Mouse (Mus musculus): ENCODE measurements around the gene 2210408I21Rik. TPM values are rescaled to one million over a fixed set of nuclear protein-coding genes. Genes with fewer than 3 reads are reported as not detected.

2210408I21Rik gene
- polyA plus RNA-seq, 1 experiment from 2014 or later: 14.4 TPM

GRCm38 (mm10) chr13:77262715-77263338, 127.5 kb downstream of the 2210408I21Rik start:
- Histone ChIP-seq H3K4me2 (ENCODE audit: low read length) (no peak overlapping the region), H3K4me1 (ENCODE audit: control insufficient read depth, insufficient read depth, low read length) (no peaks in the 10 kb centered on the region), H3K27me3 (ENCODE audit: control insufficient read depth, insufficient read depth, low read depth, low read length) (no peaks in the 10 kb centered on the region), H3K9ac (ENCODE audit: low read depth, low read length) (no peak overlapping the region), H3K27ac (ENCODE audit: low read length) (no peak overlapping the region), H3K4me3 (ENCODE audit: low read depth, low read length) (no peak overlapping the region), H3K36me3 (ENCODE audit: control insufficient read depth, insufficient read depth, low read length) (no peaks in the 10 kb centered on the region), H3K9me3 (replicated peaks; ENCODE audit: control insufficient read depth, low read length, poor library complexity, severe bottlenecking) (no peaks in the 10 kb centered on the region)
- WGBS: 64% methylated on average over 3 of the region's 3 CpGs
- no peak for ATAC-seq

GRCm38 (mm10) chr13:77263400-77264179, 128.2 kb downstream of the 2210408I21Rik start:
- Histone ChIP-seq H3K36me3 (ENCODE audit: control insufficient read depth, insufficient read depth, low read length) (no peaks in the 10 kb centered on the region), H3K9me3 (replicated peaks; ENCODE audit: control insufficient read depth, low read length, poor library complexity, severe bottlenecking) (no peaks in the 10 kb centered on the region), H3K4me2 (ENCODE audit: low read length) (no peak overlapping the region), H3K4me3 (ENCODE audit: low read depth, low read length) (no peak overlapping the region), H3K4me1 (ENCODE audit: control insufficient read depth, insufficient read depth, low read length) (no peaks in the 10 kb centered on the region), H3K9ac (ENCODE audit: low read depth, low read length) (no peak overlapping the region), H3K27ac (ENCODE audit: low read length) (no peak overlapping the region), H3K27me3 (ENCODE audit: control insufficient read depth, insufficient read depth, low read depth, low read length) (no peaks in the 10 kb centered on the region)
- no peak for ATAC-seq
- 72% methylated on average over 7 of the region's 7 CpGs for WGBS

- Histone ChIP-seq H3K4me1 (ENCODE audit: control insufficient read depth, insufficient read depth, low read length) (no peaks in the 10 kb centered on the region), H3K9ac (ENCODE audit: low read depth, low read length) (no peak overlapping the region), H3K27me3 (ENCODE audit: control insufficient read depth, insufficient read depth, low read depth, low read length) (no peaks in the 10 kb centered on the region), H3K4me2 (ENCODE audit: low read length) (no peak overlapping the region), H3K9me3 (replicated peaks; ENCODE audit: control insufficient read depth, low read length, poor library complexity, severe bottlenecking) (no peaks in the 10 kb centered on the region), H3K27ac (ENCODE audit: low read length) (no peak overlapping the region), H3K36me3 (ENCODE audit: control insufficient read depth, insufficient read depth, low read length) (no peaks in the 10 kb centered on the region), H3K4me3 (ENCODE audit: low read depth, low read length) (no peak overlapping the region)
- ATAC-seq: no peak
- WGBS: 80% methylated on average over 1 of the region's 1 CpGs
Observed at GRCm38 (mm10) chr13:77264481-77264880, 129.1 kb downstream of the 2210408I21Rik start.

GRCm38 (mm10) chr13:77275172-77275747, 139.9 kb downstream of the 2210408I21Rik start:
- 72% methylated on average over 3 of the region's 3 CpGs for WGBS
- no peak for ATAC-seq
- H3K4me1 ChIP-seq (ENCODE audit: control insufficient read depth, insufficient read depth, low read length): no peaks in the 10 kb centered on the region
- H3K9ac ChIP-seq (ENCODE audit: low read depth, low read length): no peak overlapping the region
- no peak overlapping the region for H3K27ac ChIP-seq (ENCODE audit: low read length)
- no peak overlapping the region for H3K4me3 ChIP-seq (ENCODE audit: low read depth, low read length)
- no peaks in the 10 kb centered on the region for H3K36me3 ChIP-seq (ENCODE audit: control insufficient read depth, insufficient read depth, low read length)
- no peaks in the 10 kb centered on the region for H3K9me3 ChIP-seq (replicated peaks; ENCODE audit: control insufficient read depth, low read length, poor library complexity, severe bottlenecking)
- no peaks in the 10 kb centered on the region for H3K27me3 ChIP-seq (ENCODE audit: control insufficient read depth, insufficient read depth, low read depth, low read length)
- H3K4me2 ChIP-seq (ENCODE audit: low read length): no peak overlapping the region

- ATAC-seq: no peak
- Histone ChIP-seq H3K36me3 (ENCODE audit: control insufficient read depth, insufficient read depth, low read length) (no peaks in the 10 kb centered on the region), H3K4me2 (ENCODE audit: low read length) (no peak overlapping the region), H3K4me3 (ENCODE audit: low read depth, low read length) (no peak overlapping the region), H3K9ac (ENCODE audit: low read depth, low read length) (no peak overlapping the region), H3K27ac (ENCODE audit: low read length) (no peak overlapping the region), H3K27me3 (ENCODE audit: control insufficient read depth, insufficient read depth, low read depth, low read length) (no peaks in the 10 kb centered on the region), H3K4me1 (ENCODE audit: control insufficient read depth, insufficient read depth, low read length) (no peaks in the 10 kb centered on the region), H3K9me3 (replicated peaks; ENCODE audit: control insufficient read depth, low read length, poor library complexity, severe bottlenecking) (no peaks in the 10 kb centered on the region)
- 69% methylated on average over 7 of the region's 7 CpGs for WGBS
Observed at GRCm38 (mm10) chr13:77278659-77279413, 143.5 kb downstream of the 2210408I21Rik start.

GRCm38 (mm10) chr13:77295519-77295918, 160.2 kb downstream of the 2210408I21Rik start:
- no peaks in the 10 kb centered on the region for H3K27me3 ChIP-seq (ENCODE audit: control insufficient read depth, insufficient read depth, low read depth, low read length)
- 81% methylated on average over 3 of the region's 3 CpGs for WGBS
- H3K9ac ChIP-seq (ENCODE audit: low read depth, low read length): no peak overlapping the region
- H3K4me1 ChIP-seq (ENCODE audit: control insufficient read depth, insufficient read depth, low read length): no peaks in the 10 kb centered on the region
- no peaks in the 10 kb centered on the region for H3K36me3 ChIP-seq (ENCODE audit: control insufficient read depth, insufficient read depth, low read length)
- no peak overlapping the region for H3K27ac ChIP-seq (ENCODE audit: low read length)
- H3K9me3 ChIP-seq (replicated peaks; ENCODE audit: control insufficient read depth, low read length, poor library complexity, severe bottlenecking): no peaks in the 10 kb centered on the region
- H3K4me3 ChIP-seq (ENCODE audit: low read depth, low read length): no peak overlapping the region
- no peak for ATAC-seq
- no peak overlapping the region for H3K4me2 ChIP-seq (ENCODE audit: low read length)

GRCm38 (mm10) chr13:77324101-77324500, 188.8 kb downstream of the 2210408I21Rik start:
- no peak overlapping the region for H3K4me3 ChIP-seq (ENCODE audit: low read depth, low read length)
- H3K36me3 ChIP-seq (ENCODE audit: control insufficient read depth, insufficient read depth, low read length): no peaks in the 10 kb centered on the region
- H3K4me1 ChIP-seq (ENCODE audit: control insufficient read depth, insufficient read depth, low read length): no peaks in the 10 kb centered on the region
- no peak overlapping the region for H3K27ac ChIP-seq (ENCODE audit: low read length)
- H3K9me3 ChIP-seq (replicated peaks; ENCODE audit: control insufficient read depth, low read length, poor library complexity, severe bottlenecking): no peaks in the 10 kb centered on the region
- 66% methylated on average over 1 of the region's 1 CpGs for WGBS
- no peak overlapping the region for H3K4me2 ChIP-seq (ENCODE audit: low read length)
- no peaks in the 10 kb centered on the region for H3K27me3 ChIP-seq (ENCODE audit: control insufficient read depth, insufficient read depth, low read depth, low read length)
- ATAC-seq: no peak
- no peak overlapping the region for H3K9ac ChIP-seq (ENCODE audit: low read depth, low read length)

- no peak overlapping the region for H3K9ac ChIP-seq (ENCODE audit: low read depth, low read length)
- no peaks in the 10 kb centered on the region for H3K4me1 ChIP-seq (ENCODE audit: control insufficient read depth, insufficient read depth, low read length)
- no peak for ATAC-seq
- no peaks in the 10 kb centered on the region for H3K36me3 ChIP-seq (ENCODE audit: control insufficient read depth, insufficient read depth, low read length)
- H3K27ac ChIP-seq (ENCODE audit: low read length): no peak overlapping the region
- H3K4me2 ChIP-seq (ENCODE audit: low read length): no peak overlapping the region
- H3K9me3 ChIP-seq (replicated peaks; ENCODE audit: control insufficient read depth, low read length, poor library complexity, severe bottlenecking): no peaks in the 10 kb centered on the region
- H3K4me3 ChIP-seq (ENCODE audit: low read depth, low read length): no peak overlapping the region
- H3K27me3 ChIP-seq (ENCODE audit: control insufficient read depth, insufficient read depth, low read depth, low read length): no peaks in the 10 kb centered on the region
- 78% methylated on average over 5 of the region's 5 CpGs for WGBS
Observed at GRCm38 (mm10) chr13:77326174-77326959, 191.0 kb downstream of the 2210408I21Rik start.

All from midbrain, embryonic 16.5 days (tissue).